Mouse (Mus musculus) CH12.LX (cell line): ENCODE measurements around the gene Rtn4ip1. TPM values are rescaled to one million over a fixed set of nuclear protein-coding genes. Genes with fewer than 3 reads are reported as not detected.

Experiments used
- DNase-seq: peaks from one replicate; pipeline ENCODE4 v3.0.0-alpha.2; 2013; ENCODE audit errors: extremely low read depth
- H3K27ac ChIP-seq: 2 replicates; pipeline ENCODE4 v1.5.1; 2012; ENCODE audit warnings: low read depth, mild to moderate bottlenecking, control low read depth, moderate library complexity; ENCODE audit not compliant: insufficient read depth
- H3K27me3 ChIP-seq: replicated peaks from 2 replicates; pipeline ENCODE3; 2012; ENCODE audit warnings: inconsistent platforms
- H3K36me3 ChIP-seq, 2 experiments: replicated peaks in 1 of 2; 2 replicates each; pipeline versions ENCODE3 to v1.6.1; 2012; ENCODE audit warnings: inconsistent platforms in 1 of 2, low read length in 1 of 2, mild to moderate bottlenecking in 1 of 2, mixed read lengths in 1 of 2, moderate library complexity in 1 of 2; ENCODE audit not compliant: control insufficient read depth in 1 of 2, insufficient read depth in 1 of 2
- H3K4me1 ChIP-seq, 2 experiments: 2 replicates each; pipeline ENCODE4 v1.6.1; 2012; ENCODE audit warnings: inconsistent platforms in 1 of 2, moderate library complexity in 1 of 2; ENCODE audit not compliant: insufficient read depth in 2 of 2, control insufficient read depth in 1 of 2
- H3K4me2 ChIP-seq: 2 replicates; pipeline ENCODE4 v1.6.1; 2012; ENCODE audit warnings: low read depth, mild to moderate bottlenecking, control low read depth; ENCODE audit not compliant: poor library complexity, insufficient read depth, severe bottlenecking
- H3K4me3 ChIP-seq, 3 experiments: fragments of 150-350 bp in 1 of 3; sonication (generic) in 1 of 3; replicated peaks in 1 of 3; 2 replicates each; pipeline versions ENCODE3 to v1.5.1; 2011 to 2012; ENCODE audit warnings: low read depth in 2 of 3, low read length in 2 of 3, mild to moderate bottlenecking in 2 of 3, moderate library complexity in 2 of 3, control low read depth in 1 of 3, improper control_type of control experiment in 1 of 3, inconsistent platforms in 1 of 3, mixed read lengths in 1 of 3; ENCODE audit not compliant: poor library complexity in 1 of 3
- H3K79me2 ChIP-seq: replicated peaks from 2 replicates; pipeline ENCODE4 v1.6.1; 2012; ENCODE audit warnings: mild to moderate bottlenecking, moderate library complexity; ENCODE audit not compliant: control insufficient read depth, poor library complexity, insufficient read depth, severe bottlenecking; ENCODE audit errors: extremely low read depth
- H3K9ac ChIP-seq: 2 replicates; pipeline ENCODE4 v1.6.1; 2012; ENCODE audit warnings: low read depth, mild to moderate bottlenecking, control low read depth, moderate library complexity; ENCODE audit not compliant: insufficient read depth
- H3K9me3 ChIP-seq: replicated peaks from 2 replicates; pipeline ENCODE3; 2012; ENCODE audit warnings: low read length, inconsistent platforms, mixed read lengths
- BHLHE40 ChIP-seq: IDR thresholded peaks from 2 replicates; pipeline ENCODE4 v1.6.1; 2011; ENCODE audit warnings: mild to moderate bottlenecking, low read depth, low read length, improper control_type of control experiment
- CHD1 ChIP-seq: IDR thresholded peaks from 2 replicates; pipeline ENCODE4 v1.6.1; 2012; ENCODE audit warnings: low read depth, low read length, improper control_type of control experiment, inconsistent platforms
- CTCF ChIP-seq, 2 experiments: IDR thresholded peaks in 1 of 2; conservative IDR thresholded peaks in 1 of 2; 2 replicates each; pipeline ENCODE4 v1.5.1; 2011 to 2012; ENCODE audit warnings: low read depth in 2 of 2, low read length in 2 of 2, improper control_type of control experiment in 1 of 2, inconsistent platforms in 1 of 2, mild to moderate bottlenecking in 1 of 2, moderate library complexity in 1 of 2
- E2F4 ChIP-seq: IDR thresholded peaks from 2 replicates; pipeline ENCODE4 v1.6.1; 2011; ENCODE audit warnings: low read depth, low read length, improper control_type of control experiment; ENCODE audit not compliant: insufficient replicate concordance
- EP300 ChIP-seq: IDR thresholded peaks from 2 replicates; pipeline ENCODE4 v1.6.1; 2011; ENCODE audit warnings: low read length, improper control_type of control experiment
- ETS1 ChIP-seq: conservative IDR thresholded peaks from 2 replicates; pipeline ENCODE4 v1.6.1; 2012; ENCODE audit warnings: low read depth, mild to moderate bottlenecking, inconsistent platforms, low read length, improper control_type of control experiment, moderate library complexity
- GABPA ChIP-seq: IDR thresholded peaks from 2 replicates; pipeline ENCODE4 v1.6.1; 2012; ENCODE audit warnings: low read depth, low read length, improper control_type of control experiment, inconsistent platforms; ENCODE audit not compliant: insufficient replicate concordance
- HCFC1 ChIP-seq: IDR thresholded peaks from 2 replicates; pipeline ENCODE4 v1.6.1; 2012; ENCODE audit warnings: low read depth, mild to moderate bottlenecking, inconsistent platforms, low read length, improper control_type of control experiment
- IRF4 ChIP-seq: IDR thresholded peaks from 2 replicates; pipeline ENCODE4 v1.6.1; 2014; ENCODE audit warnings: low read depth, mild to moderate bottlenecking, inconsistent platforms, low read length, improper control_type of control experiment
- JUN ChIP-seq: IDR thresholded peaks from 2 replicates; pipeline ENCODE4 v1.6.1; 2011; ENCODE audit warnings: low read depth, mild to moderate bottlenecking, low read length, improper control_type of control experiment, moderate library complexity; ENCODE audit not compliant: insufficient read depth
- JUND ChIP-seq: conservative IDR thresholded peaks from 2 replicates; pipeline ENCODE4 v1.6.1; 2011; ENCODE audit warnings: low read depth, low read length, improper control_type of control experiment
- KAT2A ChIP-seq: IDR thresholded peaks from 2 replicates; pipeline ENCODE4 v1.6.1; 2012; ENCODE audit warnings: low read length, improper control_type of control experiment, inconsistent platforms; ENCODE audit not compliant: insufficient replicate concordance
- MAFK ChIP-seq: IDR thresholded peaks from 2 replicates; pipeline ENCODE4 v1.6.1; 2011; ENCODE audit warnings: low read length, improper control_type of control experiment; ENCODE audit not compliant: insufficient replicate concordance
- MAZ ChIP-seq: IDR thresholded peaks from 2 replicates; pipeline ENCODE4 v1.6.1; 2012; ENCODE audit warnings: low read depth, mild to moderate bottlenecking, inconsistent platforms, low read length, improper control_type of control experiment, moderate library complexity
- MEF2A ChIP-seq: IDR thresholded peaks from 2 replicates; pipeline ENCODE4 v1.6.1; 2014; ENCODE audit warnings: low read depth, mild to moderate bottlenecking, inconsistent platforms, low read length, improper control_type of control experiment, borderline replicate concordance
- MYC ChIP-seq: IDR thresholded peaks from 2 replicates; pipeline ENCODE4 v1.6.1; 2011; ENCODE audit warnings: low read depth, mild to moderate bottlenecking, improper control_type of control experiment, low read length
- NELFE ChIP-seq: IDR thresholded peaks from 2 replicates; pipeline ENCODE4 v1.6.1; 2011; ENCODE audit warnings: low read depth, low read length, improper control_type of control experiment
- NRF1 ChIP-seq: IDR thresholded peaks from 2 replicates; pipeline ENCODE4 v1.6.1; 2014; ENCODE audit warnings: low read depth, mild to moderate bottlenecking, inconsistent platforms, low read length, improper control_type of control experiment, moderate library complexity
- PAX5 ChIP-seq: IDR thresholded peaks from 2 replicates; pipeline ENCODE4 v1.6.1; 2012; ENCODE audit warnings: low read length, inconsistent platforms, mixed read lengths
- RAD21 ChIP-seq: IDR thresholded peaks from 2 replicates; pipeline ENCODE4 v1.6.1; 2011; ENCODE audit warnings: low read depth, mild to moderate bottlenecking, low read length, improper control_type of control experiment, moderate library complexity
- RCOR1 ChIP-seq: conservative IDR thresholded peaks from 2 replicates; pipeline ENCODE4 v1.6.1; 2012; ENCODE audit warnings: low read depth, mild to moderate bottlenecking, inconsistent platforms, low read length, improper control_type of control experiment
- SMC3 ChIP-seq: IDR thresholded peaks from 2 replicates; pipeline ENCODE4 v1.6.1; 2011; ENCODE audit warnings: low read depth, low read length, improper control_type of control experiment
- TBP ChIP-seq: conservative IDR thresholded peaks from 2 replicates; pipeline ENCODE4 v1.6.1; 2011; ENCODE audit warnings: low read depth, low read length, improper control_type of control experiment
- TCF12 ChIP-seq: IDR thresholded peaks from 2 replicates; pipeline ENCODE4 v1.6.1; 2014; ENCODE audit warnings: low read depth, mild to moderate bottlenecking, inconsistent platforms, low read length, improper control_type of control experiment
- UBTF ChIP-seq: IDR thresholded peaks from 2 replicates; pipeline ENCODE4 v1.6.1; 2012; ENCODE audit warnings: low read depth, mild to moderate bottlenecking, inconsistent platforms, low read length, improper control_type of control experiment, moderate library complexity
- ZNF384 ChIP-seq: IDR thresholded peaks from 2 replicates; pipeline ENCODE4 v1.6.1; 2012; ENCODE audit warnings: low read depth, low read length, improper control_type of control experiment, inconsistent platforms
- dilution Hi-C: fragments of 300-500 bp; cut with MboI; formaldehyde crosslinking; loops from 2 replicates; pipeline ENCODE4 v1.14.3; 2020; ENCODE audit warnings: low sequenced_read_pairs; ENCODE audit not compliant: extremely low pct_unique_long_range_greater_than_20kb, extremely low pct_ligation_motif_present
- in situ Hi-C: fragments of 300-500 bp; cut with MboI; formaldehyde crosslinking; loops from 3 replicates; pipeline ENCODE4 v1.14.3; 2019; ENCODE audit warnings: low sequenced_read_pairs, low pct_ligation_motif_present, low pct_unique_long_range_greater_than_20kb, mixed read lengths
- polyA plus RNA-seq: library from polyadenylated mRNA; unstranded; fragments of >175 nt; gene quantifications from 2 replicates; pipeline ENCODE4 v1.2.1, GENCODE M21; 2012; ENCODE audit warnings: low read depth; ENCODE audit not compliant: insufficient read length
- total RNA-seq, 2 experiments: library from RNA; depleted of rRNA; stranded (reverse); fragments of 300-350 nt in 1 of 2; fragments of >200 nt in 1 of 2; gene quantifications; 2 replicates each; pipeline ENCODE4 v1.2.3; 2012 to 2014

Gene Rtn4ip1
- total and polyA plus RNA-seq, 3 experiments: 11.5 to 68.3 (median 24.7) TPM

DNA sequence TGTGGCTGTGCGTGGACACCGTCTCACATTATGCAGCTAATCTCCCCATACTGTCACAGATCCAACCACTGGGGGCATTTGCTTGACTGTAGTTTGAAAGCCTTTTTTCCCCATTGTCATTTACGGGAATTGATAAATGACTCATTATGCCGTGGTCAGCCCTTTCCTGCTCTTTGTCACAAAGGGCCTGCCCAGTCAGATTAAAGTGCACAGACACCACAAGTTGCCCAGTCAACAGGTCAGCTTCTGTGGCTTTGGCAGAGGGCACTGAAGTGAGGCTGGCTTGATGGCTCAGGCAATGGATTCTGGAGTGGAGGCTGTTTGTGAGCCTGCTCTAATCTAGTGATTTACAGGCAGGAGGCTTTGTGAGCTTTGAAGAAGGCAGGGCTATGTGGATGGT is 42.1 kb downstream of the Rtn4ip1 start:
- H3K4me3 ChIP-seq: no peak overlapping the region
- in situ Hi-C loops: no loop called here
- H3K27ac ChIP-seq: no peak overlapping the region
- H3K4me1 ChIP-seq: no peaks in the 10 kb centered on the region
- H3K4me2 ChIP-seq: no peak overlapping the region
- H3K9ac ChIP-seq: no peak overlapping the region
- dilution Hi-C loops: no loop called here
- no peaks in the 10 kb centered on the region for H3K79me2 ChIP-seq
- H3K9me3 ChIP-seq: no peaks in the 10 kb centered on the region
- peaks cover 73 to 97% of the 10 kb centered on the region in 2 experiments for H3K36me3 ChIP-seq
- no peak for DNase-seq
- no peaks in the 10 kb centered on the region for H3K27me3 ChIP-seq
- TF ChIP-seq NRF1: no peak
- no peak for TF ChIP-seq NELFE
- TF ChIP-seq JUND: no peak
- TF ChIP-seq PAX5: no peak
- TF ChIP-seq HCFC1: no peak
- TF ChIP-seq TCF12: no peak
- TF ChIP-seq BHLHE40: no peak
- TF ChIP-seq RAD21: no peak
- no peak for TF ChIP-seq MAZ
- no peak for TF ChIP-seq CHD1
- TF ChIP-seq EP300: no peak
- TF ChIP-seq GABPA: no peak
- TF ChIP-seq MYC: no peak
- TF ChIP-seq ETS1: no peak
- no peak for TF ChIP-seq CTCF (conservative IDR thresholded peaks at IDR 0.05 in 1 of 2, IDR thresholded peaks at IDR 0.05 in 1 of 2; ENCODE audit: low read depth in 2 of 2, low read length in 2 of 2)
- no peak for TF ChIP-seq UBTF
- no peak for TF ChIP-seq E2F4
- no peak for TF ChIP-seq RCOR1
- no peak for TF ChIP-seq IRF4

DNA sequence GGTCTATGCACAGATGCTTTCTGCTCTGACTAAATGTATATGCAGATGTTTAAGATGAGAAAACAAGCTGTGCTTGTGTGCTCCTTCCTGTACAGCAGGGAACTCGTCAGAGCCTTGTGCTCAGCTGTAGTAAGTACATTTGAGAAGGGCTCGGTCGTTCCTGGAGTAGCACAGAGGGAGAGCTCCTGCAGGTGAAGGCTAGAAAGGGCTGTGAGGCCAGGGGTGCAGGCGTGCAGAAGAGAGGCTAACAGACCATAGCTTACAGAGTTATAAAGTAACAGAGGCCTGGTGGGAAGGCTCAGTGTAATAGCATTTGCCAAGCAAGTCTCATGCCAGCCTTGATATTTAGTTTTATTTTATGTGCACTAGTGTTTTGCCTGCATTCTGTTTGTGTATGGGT is 43.8 kb downstream of the Rtn4ip1 start:
- Histone ChIP-seq H3K27ac (no peak overlapping the region), H3K4me2 (no peak overlapping the region), H3K79me2 (no peaks in the 10 kb centered on the region), H3K4me3 (no peak overlapping the region), H3K9ac (no peak overlapping the region), H3K27me3 (no peaks in the 10 kb centered on the region), H3K9me3 (no peaks in the 10 kb centered on the region), H3K4me1 (no peaks in the 10 kb centered on the region), H3K36me3 (peaks cover 75 to 99% of the 10 kb centered on the region in 2 experiments)
- DNase-seq: no peak
- TF ChIP-seq MAZ (no peak), TBP (no peak), GABPA (no peak), KAT2A (no peak), MAFK (no peak), MEF2A (no peak), JUN (no peak), SMC3 (no peak), ZNF384 (no peak)
- dilution Hi-C loops (no loop called here), in situ Hi-C loops (no loop called here)
